Mouse (Mus musculus) kidney, embryonic 15.5 days (tissue): ENCODE data around the gene Tmem184a. TPM values are rescaled to one million over a fixed set of nuclear protein-coding genes. Genes with fewer than 3 reads are reported as not detected.

Experiments
- ATAC-seq: fragments of 200-750 bp; cut with Nextera tagmentation; replicated peaks from 2 replicates; pipeline ENCODE4 v1.8.0; 2017; ENCODE audit warnings: moderate TSS enrichment; ENCODE audit not compliant: low FRiP score
- H3K27ac ChIP-seq: fragments of 300-500 bp; sonication (generic); 2 replicates; pipeline ENCODE4 v1.5.1; 2015; ENCODE audit warnings: mild to moderate bottlenecking, inconsistent platforms
- H3K27me3 ChIP-seq: fragments of 300-500 bp; sonication (generic); 2 replicates; pipeline ENCODE4 v1.6.1; 2015; ENCODE audit warnings: inconsistent platforms
- H3K36me3 ChIP-seq: fragments of 300-500 bp; sonication (generic); 2 replicates; pipeline ENCODE4 v1.6.1; 2015; ENCODE audit warnings: inconsistent platforms
- H3K4me1 ChIP-seq: fragments of 300-500 bp; sonication (generic); 2 replicates; pipeline ENCODE4 v1.6.1; 2015; ENCODE audit warnings: inconsistent platforms
- H3K4me2 ChIP-seq: fragments of 300-500 bp; sonication (generic); 2 replicates; pipeline ENCODE4 v1.6.1; 2015; ENCODE audit warnings: moderate library complexity, mild to moderate bottlenecking, inconsistent platforms
- H3K4me3 ChIP-seq: fragments of 300-500 bp; sonication (generic); replicated peaks from 2 replicates; pipeline ENCODE4 v1.5.1; 2015; ENCODE audit warnings: mild to moderate bottlenecking, inconsistent platforms
- H3K9ac ChIP-seq: fragments of 300-500 bp; sonication (generic); 2 replicates; pipeline ENCODE4 v1.6.1; 2015; ENCODE audit warnings: mild to moderate bottlenecking, inconsistent platforms
- H3K9me3 ChIP-seq: fragments of 300-500 bp; sonication (generic); replicated peaks from 2 replicates; pipeline ENCODE4 v1.6.1; 2016; ENCODE audit warnings: inconsistent platforms
- WGBS: fragments of 180-500 bp; shearing (Covaris S2); methylation state at CpG from one replicate; pipeline ENCODE4 v1.1.7; 2015; ENCODE audit warnings: mixed read lengths; 5-methylcytosine and 5-hydroxymethylcytosine counted together
- polyA plus RNA-seq: library from polyadenylated mRNA; unstranded; fragments of >200 nt; fragmentation: Nextera tagmentation; extraction: Ambion mirVana; gene quantifications from 2 replicates; pipeline ENCODE4 v1.2.1, GENCODE M21; 2015

Gene Tmem184a
- polyA plus RNA-seq, 1 experiment from 2014 or later, result 5.8 TPM

DNA sequence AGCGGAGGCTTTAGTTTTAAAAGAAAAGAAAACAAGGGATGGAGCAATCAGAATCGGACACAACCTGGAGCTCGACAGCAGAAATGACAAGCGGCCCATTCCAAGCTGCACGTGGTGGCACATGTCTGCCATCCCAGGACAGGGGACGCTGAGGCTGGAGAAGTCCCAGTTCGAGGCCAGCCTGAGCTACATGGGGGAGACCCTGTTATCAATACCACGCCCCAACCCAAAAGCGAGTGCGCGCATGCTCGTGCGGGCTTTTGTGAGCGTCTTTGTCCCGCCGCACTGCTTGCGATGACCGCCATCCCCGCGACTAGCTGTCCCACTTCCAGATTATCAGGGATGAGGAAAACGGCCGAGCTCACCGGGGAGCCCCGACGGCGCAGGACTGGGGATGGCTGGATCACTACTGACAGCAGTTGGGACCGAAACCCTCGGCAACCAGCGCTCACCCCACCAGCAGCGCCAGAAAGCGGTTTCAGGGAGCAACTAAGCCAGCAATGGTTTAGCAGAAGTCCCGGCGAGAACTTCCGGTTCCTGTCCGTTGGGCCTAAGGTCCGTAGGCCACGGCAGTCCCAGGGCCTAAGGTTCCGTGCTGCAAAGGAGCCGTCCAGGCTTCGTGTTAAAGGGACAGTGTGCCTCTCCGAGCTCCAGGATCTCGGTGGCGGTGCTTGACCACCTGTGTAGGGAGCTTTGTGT, 6.8 kb upstream of the Tmem184a start, which contains the start of the genes Gm26938 and Psmg3:
TSS of gene Gm26938 (minus strand) at position 51 of the 699 bp plus-strand sequence.
TSS of gene Psmg3 (minus strand) at position 529 of the 699 bp plus-strand sequence.
- no peaks in the 10 kb centered on the region for H3K9me3 ChIP-seq
- peaks cover 33% of the 10 kb centered on the region for H3K36me3 ChIP-seq
- H3K9ac ChIP-seq, result peak within 1 kb of the TSS; percentile 81
- no peaks in the 10 kb centered on the region for H3K27me3 ChIP-seq
- peak within 1 kb of the TSS; percentile 79 for H3K27ac ChIP-seq
- ATAC-seq, result peak; percentile 87
- WGBS, result under 1% methylated on average over 43 of the region's 43 CpGs
- peak within 1 kb of the TSS; percentile 67 for H3K4me2 ChIP-seq
- peaks cover 24% of the 10 kb centered on the region for H3K4me1 ChIP-seq
- peak within 1 kb of the TSS; percentile 93 for H3K4me3 ChIP-seq

GRCm38 (mm10) chr5:139825947-139826346, 6.2 kb upstream of the Tmem184a start:
- 42% methylated on average over 11 of the region's 11 CpGs for WGBS
- Histone ChIP-seq H3K4me3 (peak overlapping the region; percentile 93), H3K27me3 (no peaks in the 10 kb centered on the region), H3K9me3 (no peaks in the 10 kb centered on the region), H3K4me2 (peak overlapping the region; percentile 67), H3K27ac (no peak overlapping the region), H3K4me1 (peaks cover 24% of the 10 kb centered on the region), H3K9ac (peak overlapping the region; percentile 81), H3K36me3 (peaks cover 34% of the 10 kb centered on the region)
- ATAC-seq, result no peak

DNA sequence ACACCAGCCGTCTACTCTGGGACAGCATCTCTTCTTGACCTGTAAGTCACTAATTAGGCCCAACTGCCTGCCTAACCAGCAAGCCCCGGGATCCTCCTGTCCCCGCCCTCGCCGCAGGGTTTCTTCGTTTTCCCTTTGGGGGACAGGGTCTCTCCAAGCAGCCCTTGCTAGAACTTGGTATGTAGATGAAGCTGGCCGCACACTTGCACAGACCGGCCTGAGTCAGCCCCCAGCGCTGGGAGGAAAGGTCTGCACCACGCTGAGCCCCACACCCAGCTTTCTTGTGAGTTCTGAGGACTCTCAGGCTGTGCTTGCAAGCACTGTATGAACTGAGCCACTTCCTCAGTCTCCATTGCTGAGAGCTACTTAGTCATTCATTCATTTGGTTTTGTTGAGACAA, 4.8 kb upstream of the Tmem184a start:
- WGBS, result 94% methylated on average over 10 of the region's 10 CpGs
- Histone ChIP-seq H3K9ac (no peak overlapping the region), H3K4me1 (peaks cover 24% of the 10 kb centered on the region), H3K4me2 (no peak overlapping the region), H3K9me3 (no peaks in the 10 kb centered on the region), H3K27ac (no peak overlapping the region), H3K27me3 (no peaks in the 10 kb centered on the region), H3K4me3 (no peak overlapping the region), H3K36me3 (peaks cover 34% of the 10 kb centered on the region)
- ATAC-seq, result no peak

GRCm38 (mm10) chr5:139821466-139822459, 2.0 kb upstream of the Tmem184a start:
- ATAC-seq, result 0 out of 2 replicates have a peak, but pooled peaks have one; percentile 54
- Histone ChIP-seq H3K4me1 (peaks cover 24% of the 10 kb centered on the region), H3K27me3 (no peaks in the 10 kb centered on the region), H3K9me3 (no peaks in the 10 kb centered on the region), H3K4me3 (no peak overlapping the region), H3K36me3 (peaks cover 34% of the 10 kb centered on the region), H3K27ac (peak overlapping the region; percentile 70), H3K4me2 (0 out of 2 replicates have a peak overlapping the region, but pooled peaks have one; percentile 6), H3K9ac (no peak overlapping the region)
- WGBS, result 36% methylated on average over 12 of the region's 12 CpGs

- Histone ChIP-seq H3K9me3 (no peaks in the 10 kb centered on the region), H3K4me3 (no peak overlapping the region), H3K27ac (no peak overlapping the region), H3K27me3 (peaks cover 14% of the 10 kb centered on the region), H3K36me3 (peaks cover 24% of the 10 kb centered on the region), H3K9ac (no peak overlapping the region), H3K4me1 (peaks cover 15% of the 10 kb centered on the region), H3K4me2 (no peak overlapping the region)
- WGBS, result 48% methylated on average over 4 of the region's 4 CpGs
- ATAC-seq, result no peak
These were observed 916 bp downstream of the Tmem184a start for GRCm38 (mm10) chr5:139818801-139819200.

DNA sequence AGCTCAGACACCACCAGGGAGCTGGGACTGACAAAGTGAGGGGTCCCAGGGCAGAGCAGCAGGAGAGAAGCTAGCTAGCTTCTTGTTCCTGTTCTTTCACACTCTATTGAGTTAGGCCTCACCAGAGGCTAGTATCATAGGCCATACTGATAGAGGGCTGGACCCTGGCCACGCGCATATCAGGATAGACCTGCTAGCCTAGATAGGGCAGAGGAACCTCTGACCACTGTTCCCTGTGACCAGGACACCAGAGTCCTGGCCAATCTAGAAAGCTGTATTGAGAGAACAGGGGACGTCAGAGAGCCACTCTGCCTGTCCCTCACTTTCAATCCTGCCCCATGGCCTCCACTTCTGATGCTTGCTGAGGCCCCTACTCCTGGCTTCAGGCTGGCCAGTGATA, 1.7 kb downstream of the Tmem184a start:
- Histone ChIP-seq H3K4me3 (no peak overlapping the region), H3K36me3 (peaks cover 17% of the 10 kb centered on the region), H3K27ac (no peak overlapping the region), H3K4me2 (no peak overlapping the region), H3K9me3 (no peaks in the 10 kb centered on the region), H3K4me1 (peaks cover 15% of the 10 kb centered on the region), H3K27me3 (peaks cover 15% of the 10 kb centered on the region), H3K9ac (no peak overlapping the region)
- whole genome bisulfite sequencing, result 83% methylated on average over 3 of the region's 3 CpGs
- ATAC-seq, result no peak

GRCm38 (mm10) chr5:139817292-139817691, 2.4 kb downstream of the Tmem184a start:
- WGBS, result 7% methylated on average over 1 of the region's 1 CpGs
- peaks cover 21% of the 10 kb centered on the region for H3K27me3 ChIP-seq
- H3K4me3 ChIP-seq, result no peak overlapping the region
- no peaks in the 10 kb centered on the region for H3K9me3 ChIP-seq
- H3K27ac ChIP-seq, result no peak overlapping the region
- H3K36me3 ChIP-seq, result peaks cover 9% of the 10 kb centered on the region
- peaks cover 15% of the 10 kb centered on the region for H3K4me1 ChIP-seq
- no peak overlapping the region for H3K4me2 ChIP-seq
- H3K9ac ChIP-seq, result no peak overlapping the region
- ATAC-seq, result no peak

- H3K4me2 ChIP-seq, result no peak overlapping the region
- H3K4me1 ChIP-seq, result peaks cover 13% of the 10 kb centered on the region
- no peak overlapping the region for H3K4me3 ChIP-seq
- peaks cover under 1% of the 10 kb centered on the region for H3K36me3 ChIP-seq
- no peak for ATAC-seq
- peaks cover 21% of the 10 kb centered on the region for H3K27me3 ChIP-seq
- H3K9ac ChIP-seq, result no peak overlapping the region
- H3K9me3 ChIP-seq, result no peaks in the 10 kb centered on the region
- no peak overlapping the region for H3K27ac ChIP-seq
These were observed 3.3 kb downstream of the Tmem184a start for GRCm38 (mm10) chr5:139816445-139816844.

DNA sequence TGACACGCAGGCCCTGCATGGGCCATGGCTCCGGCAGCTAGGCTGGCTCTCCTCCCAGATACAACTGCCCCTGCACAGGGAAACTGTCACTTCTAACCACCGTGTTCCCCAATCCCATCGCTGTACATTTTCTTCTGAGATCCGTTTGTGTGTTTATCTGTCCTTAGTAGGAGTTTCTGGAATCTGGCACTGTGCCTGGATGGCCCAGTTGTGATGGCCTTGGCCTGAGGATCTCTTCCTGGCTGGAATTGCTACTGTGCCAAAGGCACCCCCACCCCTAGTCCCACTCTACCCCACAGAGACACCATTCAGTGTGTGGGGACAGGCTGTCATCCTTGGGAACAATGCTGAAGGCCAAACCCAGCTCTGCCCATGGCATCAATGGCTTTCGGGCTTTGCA, 3.8 kb downstream of the Tmem184a start:
- Histone ChIP-seq H3K4me1 (peaks cover 13% of the 10 kb centered on the region; the same call in 1 of the 2 replicates), H3K4me3 (no peak overlapping the region), H3K4me2 (no peak overlapping the region), H3K9me3 (no peaks in the 10 kb centered on the region), H3K27me3 (peaks cover 21% of the 10 kb centered on the region), H3K9ac (no peak overlapping the region), H3K36me3 (no peaks in the 10 kb centered on the region), H3K27ac (no peak overlapping the region)
- no peak for ATAC-seq
- WGBS, result 69% methylated on average over 6 of the region's 6 CpGs

- peaks cover 21% of the 10 kb centered on the region for H3K27me3 ChIP-seq
- peaks cover 13% of the 10 kb centered on the region; the same call in 1 of the 2 replicates for H3K4me1 ChIP-seq
- H3K4me3 ChIP-seq, result peak overlapping the region; percentile 34
- H3K9ac ChIP-seq, result peak overlapping the region; percentile 38; the same call in 1 of the 2 replicates
- peak; percentile 41 for ATAC-seq
- H3K9me3 ChIP-seq, result no peaks in the 10 kb centered on the region
- peak overlapping the region; percentile 52 for H3K4me2 ChIP-seq
- 3% methylated on average over 13 of the region's 13 CpGs for WGBS
- H3K36me3 ChIP-seq, result no peaks in the 10 kb centered on the region
- H3K27ac ChIP-seq, result peak overlapping the region; percentile 45; the same call in 1 of the 2 replicates
These were observed 5.7 kb downstream of the Tmem184a start for GRCm38 (mm10) chr5:139813963-139814381.

GRCm38 (mm10) chr5:139813126-139813490, 6.6 kb downstream of the Tmem184a start:
- Histone ChIP-seq H3K9ac (no peak overlapping the region), H3K36me3 (no peaks in the 10 kb centered on the region), H3K4me1 (peaks cover 13% of the 10 kb centered on the region; the same call in 1 of the 2 replicates), H3K9me3 (no peaks in the 10 kb centered on the region), H3K27ac (no peak overlapping the region), H3K4me3 (no peak overlapping the region), H3K4me2 (peak overlapping the region; percentile 52), H3K27me3 (peaks cover 21% of the 10 kb centered on the region)
- 46% methylated on average over 10 of the region's 10 CpGs for WGBS
- ATAC-seq, result no peak
